Mouse (Mus musculus) layer of hippocampus, adult 9-11 months (tissue): ENCODE measurements around the gene Serac1.

Source experiments
- DNase-seq: peaks from one replicate; pipeline ENCODE4 v3.0.0; 2022

Gene Serac1

GRCm38 (mm10) chr17:6002563-6002962 is 77.0 kb downstream of the Serac1 start:
- DNase-seq, result peak; percentile 71

- DNase-seq, result no peak
Observed at GRCm38 (mm10) chr17:6001836-6002235, 77.7 kb downstream of the Serac1 start.

- no peak for DNase-seq
Observed at GRCm38 (mm10) chr17:6001389-6001788, 78.2 kb downstream of the Serac1 start.

GRCm38 (mm10) chr17:6000864-6001319 is 78.6 kb downstream of the Serac1 start:
- DNase-seq, result no peak

- no peak for DNase-seq
Observed at GRCm38 (mm10) chr17:5999039-5999543, 80.5 kb downstream of the Serac1 start.

- no peak for DNase-seq
Observed at GRCm38 (mm10) chr17:5998235-5998500, 81.4 kb downstream of the Serac1 start.

- DNase-seq, result no peak
Observed at GRCm38 (mm10) chr17:5997380-5998234, 81.9 kb downstream of the Serac1 start.

GRCm38 (mm10) chr17:5996589-5996988 is 83.0 kb downstream of the Serac1 start:
- DNase-seq, result no peak

GRCm38 (mm10) chr17:5994606-5995005 is 84.9 kb downstream of the Serac1 start:
- peak; percentile 51 for DNase-seq

- no peak for DNase-seq
Observed at GRCm38 (mm10) chr17:5993581-5994260, 85.8 kb downstream of the Serac1 start.

- DNase-seq, result no peak
Observed at GRCm38 (mm10) chr17:5992866-5993580, 86.5 kb downstream of the Serac1 start.
